Mouse (Mus musculus) hindbrain, embryonic 11.5 days (tissue): ENCODE results near the gene Rab40c. TPM values are rescaled to one million over a fixed set of nuclear protein-coding genes. Genes with fewer than 3 reads are reported as not detected.
A peak's percentile ranks its signal among the peaks of the same experiment; 100 is the strongest.

Experiments used
- ATAC-seq: fragments of 200-750 bp; cut with Nextera tagmentation; 2 replicates; pipeline ENCODE4 v1.8.0; 2017; ENCODE audit warnings: mild to moderate bottlenecking, moderate TSS enrichment, moderate library complexity; ENCODE audit not compliant: low FRiP score
- DNase-seq: peaks from one replicate; pipeline ENCODE4 v3.0.0-alpha.2; 2015; ENCODE audit warnings: low spot score
- H3K27ac ChIP-seq: fragments of 300-500 bp; sonication (generic); 2 replicates; pipeline ENCODE4 v1.5.1; 2014; ENCODE audit warnings: mild to moderate bottlenecking, low read depth, low read length
- H3K27me3 ChIP-seq: fragments of 300-500 bp; sonication (generic); 2 replicates; pipeline ENCODE4 v1.6.1; 2014; ENCODE audit warnings: mild to moderate bottlenecking, low read length, moderate library complexity, mixed read lengths; ENCODE audit not compliant: control insufficient read depth, insufficient read depth
- H3K36me3 ChIP-seq: fragments of 300-500 bp; sonication (generic); 2 replicates; pipeline ENCODE4 v1.6.1; 2014; ENCODE audit warnings: mild to moderate bottlenecking, low read length, moderate library complexity, mixed read lengths; ENCODE audit not compliant: control insufficient read depth, insufficient read depth
- H3K4me1 ChIP-seq: fragments of 300-500 bp; sonication (generic); replicated peaks from 2 replicates; pipeline ENCODE4 v1.6.1; 2014; ENCODE audit warnings: low read length, mixed read lengths; ENCODE audit not compliant: control insufficient read depth, insufficient read depth
- H3K4me2 ChIP-seq: fragments of 300-500 bp; sonication (generic); replicated peaks from 2 replicates; pipeline ENCODE4 v1.6.1; 2014; ENCODE audit warnings: mild to moderate bottlenecking, low read depth, low read length
- H3K4me3 ChIP-seq: fragments of 300-500 bp; sonication (generic); 2 replicates; pipeline ENCODE4 v1.5.1; 2014; ENCODE audit warnings: low read depth, low read length
- H3K9ac ChIP-seq: fragments of 300-500 bp; sonication (generic); 2 replicates; pipeline ENCODE4 v1.6.1; 2014; ENCODE audit warnings: low read depth, low read length
- H3K9me3 ChIP-seq: fragments of 300-500 bp; sonication (generic); 2 replicates; pipeline ENCODE4 v1.6.1; 2016; ENCODE audit warnings: low read length; ENCODE audit not compliant: control insufficient read depth
- WGBS: fragments of 180-500 bp; shearing (Covaris S2); extraction: QIAGEN DNeasy Blood & Tissue Kit; methylation state at CpG from one replicate; pipeline ENCODE4 v1.1.7; 2014; 5-methylcytosine and 5-hydroxymethylcytosine counted together
- polyA plus RNA-seq: library from polyadenylated mRNA; unstranded; fragments of >200 nt; fragmentation: Nextera tagmentation; extraction: Ambion mirVana; gene quantifications from 2 replicates; pipeline ENCODE4 v1.2.1, GENCODE M21; 2014

Gene Rab40c
- 19.1 and 19.5 TPM in 2 replicates for polyA plus RNA-seq

GRCm38 (mm10) chr17:25919144-25919785 is at the start of gene Rab40c:
Rab40c (minus strand) TSS chr17:25919727.
- Histone ChIP-seq H3K9ac (peak within 1 kb of the TSS; percentile 70), H3K36me3 (no peaks in the 10 kb centered on the region), H3K27me3 (no peaks in the 10 kb centered on the region), H3K27ac (peak within 1 kb of the TSS; percentile 70), H3K4me2 (peak within 1 kb of the TSS; percentile 64), H3K4me3 (peak within 1 kb of the TSS; percentile 94), H3K4me1 (peaks cover 10% of the 10 kb centered on the region), H3K9me3 (no peaks in the 10 kb centered on the region)
- DNase-seq, result no peak
- peak; percentile 17 for ATAC-seq
- WGBS, result under 1% methylated on average over 50 of the region's 78 CpGs

DNA sequence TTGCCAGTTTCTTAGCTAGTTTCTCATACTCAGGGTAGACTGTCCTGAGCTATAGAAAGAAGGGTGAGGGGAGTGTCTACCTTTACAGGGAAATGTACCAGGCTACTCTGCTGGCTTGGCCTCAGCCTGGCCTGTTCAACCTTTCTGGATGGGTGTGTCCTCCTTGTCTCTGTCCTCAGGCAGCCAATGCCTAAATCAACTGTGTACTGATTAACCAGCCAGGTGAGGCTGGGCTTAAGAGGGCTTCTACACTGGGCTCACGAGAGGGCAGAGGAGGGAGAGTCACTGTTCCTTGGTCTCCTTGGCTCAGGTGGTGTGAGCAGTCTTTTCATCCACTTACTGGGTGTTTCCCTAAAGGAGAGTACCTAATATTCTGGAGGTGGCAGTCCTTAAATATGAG is 48.6 kb upstream of the Rab40c start:
- H3K4me2 ChIP-seq, result no peak overlapping the region
- no peak overlapping the region for H3K4me3 ChIP-seq
- H3K27ac ChIP-seq, result no peak overlapping the region
- no peak overlapping the region for H3K9ac ChIP-seq
- WGBS, result 72% methylated on average over 1 of the region's 1 CpGs
- no peaks in the 10 kb centered on the region for H3K9me3 ChIP-seq
- H3K4me1 ChIP-seq, result no peaks in the 10 kb centered on the region
- H3K36me3 ChIP-seq, result no peaks in the 10 kb centered on the region
- ATAC-seq (no peak), DNase-seq (no peak)
- no peaks in the 10 kb centered on the region for H3K27me3 ChIP-seq

DNA sequence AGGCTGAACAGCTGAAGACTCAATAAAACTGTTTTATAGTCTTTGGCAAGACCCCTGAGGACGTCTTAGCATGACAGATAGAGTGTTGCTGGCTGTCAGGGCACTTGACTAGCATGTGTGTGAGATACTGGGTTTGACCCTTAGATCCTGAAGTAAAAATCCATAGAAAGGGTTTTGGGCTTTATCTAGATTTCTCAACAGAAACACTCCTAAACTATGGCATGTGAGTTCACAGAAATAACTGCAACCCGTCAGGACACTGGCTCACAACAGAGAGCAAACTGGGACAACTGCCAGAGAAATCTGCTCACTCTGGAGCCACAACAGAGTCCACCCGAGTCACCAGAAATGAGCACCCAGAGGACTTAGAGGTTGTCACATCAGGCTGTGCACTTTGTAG is 48.1 kb upstream of the Rab40c start:
- Histone ChIP-seq H3K9ac (no peak overlapping the region), H3K4me1 (no peaks in the 10 kb centered on the region), H3K27ac (no peak overlapping the region), H3K27me3 (no peaks in the 10 kb centered on the region), H3K4me2 (no peak overlapping the region), H3K4me3 (no peak overlapping the region), H3K9me3 (no peaks in the 10 kb centered on the region), H3K36me3 (no peaks in the 10 kb centered on the region)
- ATAC-seq, result no peak
- DNase-seq, result no peak
- WGBS, result 89% methylated on average over 3 of the region's 3 CpGs

GRCm38 (mm10) chr17:25964271-25964670 is 44.7 kb upstream of the Rab40c start:
- Histone ChIP-seq H3K27me3 (no peaks in the 10 kb centered on the region), H3K9ac (no peak overlapping the region), H3K27ac (no peak overlapping the region), H3K4me2 (no peak overlapping the region), H3K4me1 (no peaks in the 10 kb centered on the region), H3K36me3 (0 out of 2 replicates have a peak, but pooled peaks cover 6% of the 10 kb centered on the region), H3K9me3 (no peaks in the 10 kb centered on the region), H3K4me3 (no peak overlapping the region)
- ATAC-seq (no peak), DNase-seq (no peak)
- 91% methylated on average over 7 of the region's 7 CpGs for WGBS

GRCm38 (mm10) chr17:25962413-25962905 is 42.9 kb upstream of the Rab40c start:
- WGBS, result 91% methylated on average over 7 of the region's 7 CpGs
- H3K4me3 ChIP-seq, result no peak overlapping the region
- H3K27me3 ChIP-seq, result no peaks in the 10 kb centered on the region
- no peak overlapping the region for H3K4me2 ChIP-seq
- DNase-seq (no peak), ATAC-seq (no peak)
- no peaks in the 10 kb centered on the region for H3K4me1 ChIP-seq
- H3K9me3 ChIP-seq, result no peaks in the 10 kb centered on the region
- 0 out of 2 replicates have a peak, but pooled peaks cover 6% of the 10 kb centered on the region for H3K36me3 ChIP-seq
- H3K9ac ChIP-seq, result no peak overlapping the region
- no peak overlapping the region for H3K27ac ChIP-seq

GRCm38 (mm10) chr17:25961566-25961965 is 42.0 kb upstream of the Rab40c start:
- H3K4me2 ChIP-seq, result no peak overlapping the region
- no peak overlapping the region for H3K9ac ChIP-seq
- DNase-seq, result no peak
- no peaks in the 10 kb centered on the region for H3K9me3 ChIP-seq
- 0 out of 2 replicates have a peak, but pooled peaks cover 6% of the 10 kb centered on the region for H3K36me3 ChIP-seq
- H3K27me3 ChIP-seq, result no peaks in the 10 kb centered on the region
- WGBS, result 92% methylated on average over 5 of the region's 5 CpGs
- H3K4me1 ChIP-seq, result no peaks in the 10 kb centered on the region
- H3K27ac ChIP-seq, result no peak overlapping the region
- no peak overlapping the region for H3K4me3 ChIP-seq
- no peak for ATAC-seq

DNA sequence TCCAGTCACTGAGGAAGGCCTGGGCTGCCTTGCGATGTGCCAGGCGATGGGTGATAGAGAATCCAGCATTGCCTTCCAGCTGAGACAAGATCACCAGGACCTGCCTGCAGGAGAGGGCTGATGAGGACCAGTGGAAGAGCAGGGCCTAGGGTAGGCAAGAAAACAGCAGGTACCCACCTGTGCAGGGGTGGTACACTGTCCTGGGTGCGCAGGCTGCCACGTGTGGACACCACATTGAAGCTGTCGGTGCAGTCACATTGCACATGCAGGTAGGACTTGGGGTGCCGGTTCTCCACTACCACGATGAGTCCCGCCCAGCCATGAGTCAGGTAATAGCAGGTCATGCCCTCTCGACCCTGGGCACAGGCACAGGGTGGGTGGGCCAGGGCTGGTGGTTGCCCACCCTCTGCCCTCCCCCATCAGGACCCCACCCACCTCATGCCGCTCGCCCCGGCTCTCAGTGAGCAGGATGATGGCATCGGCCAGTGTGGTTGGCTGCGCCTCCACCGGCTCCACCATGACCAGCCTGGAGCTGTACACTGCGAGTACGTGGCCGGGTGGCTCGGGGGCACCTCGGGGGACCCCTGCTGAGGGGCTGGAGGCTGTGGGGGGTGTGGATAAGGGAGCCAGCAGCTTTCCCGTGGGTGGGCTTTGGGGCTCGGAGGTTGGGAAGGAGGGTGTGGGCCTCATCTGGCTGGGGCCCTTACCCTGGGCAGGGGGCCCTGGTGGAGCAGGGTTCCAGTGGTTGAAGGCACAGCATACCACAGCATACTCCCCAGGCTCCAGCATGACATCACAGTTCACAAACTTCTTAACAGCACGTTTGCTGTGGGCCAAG is 40.3 kb upstream of the Rab40c start:
- no peak for DNase-seq
- no peak overlapping the region for H3K27ac ChIP-seq
- no peaks in the 10 kb centered on the region for H3K9me3 ChIP-seq
- ATAC-seq, result no peak
- no peak overlapping the region for H3K9ac ChIP-seq
- H3K36me3 ChIP-seq, result 0 out of 2 replicates have a peak, but pooled peaks cover 6% of the 10 kb centered on the region
- WGBS, result 92% methylated on average over 21 of the region's 23 CpGs
- no peaks in the 10 kb centered on the region for H3K27me3 ChIP-seq
- no peak overlapping the region for H3K4me3 ChIP-seq
- no peak overlapping the region for H3K4me2 ChIP-seq
- H3K4me1 ChIP-seq, result no peaks in the 10 kb centered on the region

GRCm38 (mm10) chr17:25958771-25959494 is 39.4 kb upstream of the Rab40c start:
- 93% methylated on average over 11 of the region's 11 CpGs for WGBS
- Histone ChIP-seq H3K4me1 (no peaks in the 10 kb centered on the region), H3K9ac (no peak overlapping the region), H3K4me2 (no peak overlapping the region), H3K4me3 (no peak overlapping the region), H3K9me3 (no peaks in the 10 kb centered on the region), H3K27me3 (no peaks in the 10 kb centered on the region), H3K36me3 (0 out of 2 replicates have a peak, but pooled peaks cover 6% of the 10 kb centered on the region), H3K27ac (no peak overlapping the region)
- DNase-seq, result no peak
- no peak for ATAC-seq
